Mouse (Mus musculus) c-Kit-positive CD71-positive TER-119-positive erythroid progenitor cells, embryonic 14.5 days (primary cell): ENCODE results near the gene Olfr1364.

Experiments
- DNase-seq: peaks from one replicate; pipeline ENCODE4 v3.0.0-alpha.2; 2013; ENCODE audit warnings: low spot score

Gene Olfr1364

DNA sequence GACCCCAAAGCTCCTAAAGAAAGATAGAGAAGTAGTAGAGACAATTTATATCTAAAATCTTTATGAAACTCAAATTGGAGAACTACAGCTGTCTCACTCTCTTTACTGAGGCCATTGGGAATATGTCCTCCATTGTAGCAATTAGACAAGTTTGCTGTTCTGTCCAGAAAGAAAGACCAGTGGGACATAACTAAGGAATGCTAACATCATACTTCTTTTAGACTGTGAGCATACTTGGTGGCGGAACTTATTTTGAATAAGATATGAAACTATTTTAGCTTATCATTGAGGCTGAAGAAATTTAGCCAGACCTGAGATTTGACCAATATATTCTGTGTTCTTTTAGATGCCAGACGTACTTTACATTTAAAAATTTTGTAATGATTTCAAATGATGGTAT lies at the start of gene Olfr1364:
TSS of gene Olfr1364 (minus strand) at position 101 of the 400 bp plus-strand sequence.
- no peak for DNase-seq

DNA sequence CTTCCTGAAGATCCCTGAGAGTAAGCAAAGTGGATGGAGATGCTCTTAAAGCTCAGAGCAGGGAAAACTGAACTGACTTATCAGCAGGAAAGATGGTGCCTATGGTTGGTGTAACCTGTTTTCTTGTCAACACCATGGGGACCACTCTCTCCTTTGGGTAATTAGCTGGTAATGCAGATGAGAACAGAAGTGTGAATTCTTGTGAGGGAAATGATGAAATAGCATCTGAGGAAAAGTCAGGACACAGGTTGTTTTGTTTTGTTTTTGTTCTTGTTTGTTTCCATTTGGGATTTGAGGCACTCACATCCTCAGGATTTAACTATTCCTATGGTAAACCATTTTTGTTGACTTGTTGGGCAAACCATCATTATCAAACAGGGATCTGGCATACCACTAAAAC lies 32.4 kb upstream of the Olfr1364 start, which contains the start of gene Olfr1362:
TSS of gene Olfr1362 (minus strand) at position 101 of the 400 bp plus-strand sequence.
- DNase-seq, result no peak

DNA sequence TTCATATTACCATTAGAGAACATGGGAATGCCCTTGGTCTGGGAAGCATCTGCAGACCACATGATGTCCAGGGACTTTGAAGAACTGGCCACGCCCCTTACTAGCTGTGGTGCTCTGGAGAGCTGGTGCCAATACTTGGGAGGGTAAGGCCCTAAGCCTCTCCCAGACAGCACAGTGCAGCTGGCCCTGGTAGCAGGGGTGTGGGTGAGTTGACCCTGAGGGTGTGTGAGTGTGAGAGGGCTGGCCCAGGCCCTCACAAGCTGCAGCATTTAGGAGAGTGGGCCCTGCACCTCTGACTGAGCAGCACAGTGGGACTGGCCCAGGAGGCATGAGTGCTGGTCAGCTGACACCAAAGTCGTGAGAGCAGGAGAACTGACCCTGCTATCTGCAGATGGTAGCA lies 10.1 kb upstream of the Olfr1364 start:
- DNase-seq, result no peak

DNA sequence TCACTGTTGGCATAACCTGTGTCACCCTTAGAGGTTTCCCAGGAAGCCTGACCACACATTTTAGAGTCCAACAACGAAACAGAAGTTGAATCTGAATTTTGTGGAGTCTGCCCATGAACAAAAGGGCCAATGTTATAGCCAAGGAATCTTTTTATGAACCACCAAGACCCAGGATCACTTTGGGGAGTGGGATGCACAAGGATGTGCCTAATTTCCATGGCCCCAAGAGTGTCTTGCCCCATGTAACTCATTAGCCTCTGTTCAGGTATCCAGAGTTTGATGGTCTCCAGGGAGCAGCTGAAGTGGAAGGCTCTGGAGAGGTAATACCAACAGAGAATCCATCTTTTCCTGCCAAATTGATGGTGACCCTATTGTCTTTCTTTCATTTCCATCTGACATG lies 21.8 kb downstream of the Olfr1364 start, which contains the start of gene Olfr1535:
TSS of gene Olfr1535 (minus strand) at position 101 of the 400 bp plus-strand sequence.
- no peak for DNase-seq

DNA sequence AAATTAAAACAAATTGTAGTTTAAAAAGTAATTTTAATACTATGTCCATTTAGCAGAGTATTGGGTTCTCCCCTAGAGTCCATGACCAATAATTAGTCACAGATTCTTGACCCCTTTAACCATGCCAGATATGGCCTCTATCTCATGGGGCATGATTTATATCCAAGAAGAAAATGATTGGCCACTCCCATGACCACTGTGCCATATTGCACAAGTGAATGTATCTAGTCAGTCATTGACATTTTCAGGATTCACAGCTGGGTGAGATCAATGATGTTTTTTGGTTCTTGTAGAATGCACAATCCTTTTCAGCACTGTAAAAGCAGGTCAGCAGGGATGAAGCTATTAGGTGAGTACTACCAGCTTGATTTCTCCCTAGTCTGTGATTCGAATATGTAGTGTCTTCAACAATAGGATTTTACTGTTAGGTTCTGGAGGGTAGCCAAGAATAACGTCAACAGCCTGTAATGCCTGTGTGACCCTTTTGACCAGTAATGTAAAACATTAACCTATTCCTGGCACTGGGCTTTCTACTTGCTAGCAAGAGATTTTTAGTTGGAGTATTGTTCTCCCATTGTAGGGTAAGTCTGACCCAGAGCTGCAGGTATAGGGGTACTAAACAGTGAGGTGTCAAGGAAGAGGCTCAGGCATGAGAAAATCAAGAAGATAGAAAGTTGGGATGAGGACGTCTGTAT lies 31.0 kb downstream of the Olfr1364 start:
- no peak for DNase-seq

DNA sequence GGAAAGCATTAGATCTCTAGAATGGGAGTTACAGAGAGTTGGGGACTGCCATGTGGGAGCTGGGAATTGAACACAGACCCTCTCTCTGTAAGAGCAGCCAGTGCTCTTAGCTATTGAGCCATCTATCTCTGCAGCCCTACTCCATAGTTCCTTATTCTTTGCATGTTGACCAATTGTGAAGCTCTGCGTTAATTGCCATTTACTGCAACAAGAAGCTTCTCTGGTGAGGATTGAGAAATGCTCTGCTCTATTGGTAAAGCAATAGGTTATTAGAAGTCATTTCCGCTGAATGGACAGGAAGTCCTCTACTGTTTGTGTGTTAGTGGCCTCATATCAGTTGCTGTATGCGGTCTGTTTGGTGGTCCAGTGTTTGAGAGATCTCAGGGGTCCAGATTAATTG lies 32.1 kb downstream of the Olfr1364 start:
- DNase-seq, result no peak

DNA sequence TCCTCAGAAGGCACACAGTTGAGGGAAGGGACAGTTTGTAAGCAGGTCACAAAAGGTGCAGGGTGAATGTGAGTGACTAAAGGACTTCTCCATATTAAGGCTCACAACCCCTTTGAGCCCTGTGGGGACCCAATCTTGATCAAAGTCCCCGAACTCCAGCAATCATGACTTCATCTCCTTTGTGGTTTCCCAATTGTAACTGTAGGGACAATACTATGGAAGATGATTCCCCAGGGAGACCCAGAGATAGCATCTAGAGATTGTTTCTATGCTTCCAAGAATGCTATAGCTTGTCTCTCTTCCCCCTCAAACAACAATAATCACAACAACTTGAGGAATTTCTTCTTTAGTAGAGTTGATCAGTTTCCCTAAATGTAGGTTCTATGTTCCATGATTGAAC lies 38.9 kb downstream of the Olfr1364 start, which contains the start of gene Olfr1366:
TSS of gene Olfr1366 (minus strand) at position 101 of the 400 bp plus-strand sequence.
- no peak for DNase-seq

DNA sequence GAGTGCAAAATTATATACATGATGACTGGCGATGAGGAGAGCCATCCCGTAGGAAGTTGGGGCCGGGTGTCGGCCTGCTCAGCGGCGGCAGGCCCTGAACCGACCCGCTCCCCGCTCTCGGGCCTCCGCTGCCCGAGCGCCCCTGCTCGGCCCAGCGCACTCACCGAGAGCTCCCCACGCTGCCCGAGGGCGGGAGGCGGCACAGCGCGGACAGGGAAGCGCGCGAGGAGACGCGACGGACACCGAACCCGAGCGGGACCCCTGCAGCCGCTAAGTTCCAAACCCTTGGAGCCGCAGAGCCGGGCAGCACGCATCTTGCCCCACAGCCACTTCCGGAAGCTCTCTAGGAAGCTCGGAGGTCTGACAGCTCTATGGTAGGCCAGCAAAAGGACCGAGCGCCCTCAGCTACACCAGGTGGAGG lies 50.8 kb downstream of the Olfr1364 start, which contains the start of gene Zkscan8:
TSS of gene Zkscan8 (minus strand) at position 340 of the 421 bp plus-strand sequence.
- DNase-seq, result peak; percentile 81

DNA sequence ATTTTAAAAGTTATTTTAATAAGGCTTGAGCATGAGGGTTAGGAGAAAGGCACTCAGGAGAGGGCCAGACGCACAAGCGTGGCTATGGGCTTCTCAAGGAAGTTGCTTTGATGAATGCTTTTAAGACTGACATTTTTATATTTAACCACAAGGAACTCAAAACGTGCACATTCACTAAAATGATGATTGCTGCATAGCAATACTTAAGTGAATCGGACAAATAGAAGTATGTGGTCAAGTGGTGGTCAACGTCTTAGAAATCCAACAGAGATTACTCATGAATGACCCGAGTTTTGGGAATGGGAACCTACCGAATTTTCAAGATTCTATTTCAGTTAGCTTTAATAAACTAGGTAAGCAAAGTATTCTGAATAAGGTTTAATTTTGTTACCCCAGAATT lies 51.4 kb downstream of the Olfr1364 start:
- peak; percentile 13 for DNase-seq
